Mouse (Mus musculus) adrenal gland (tissue): ENCODE results near the gene Alkbh2.

Source experiments
- intact Hi-C: fragments of 180-260 bp; cut with DNase I; formaldehyde crosslinking; loops from one replicate; pipeline ENCODE4 v1.15.1; 2025

Gene Alkbh2

GRCm38 (mm10) chr5:114102807-114103206, 25.2 kb downstream of the Alkbh2 start:
- intact Hi-C loops = no loop called here

- intact Hi-C loops = no loop called here
These were observed 26.1 kb downstream of the Alkbh2 start for GRCm38 (mm10) chr5:114101873-114102272.

- intact Hi-C loops = no loop called here
These were observed 27.5 kb downstream of the Alkbh2 start for GRCm38 (mm10) chr5:114100390-114101099.

GRCm38 (mm10) chr5:114099709-114100389, 28.2 kb downstream of the Alkbh2 start:
- intact Hi-C loops = no loop called here

- intact Hi-C loops = no loop called here
These were observed 36.8 kb downstream of the Alkbh2 start, which contains the start of gene Svop for GRCm38 (mm10) chr5:114091057-114091807. Gene Svop (minus strand): TSS chr5:114091570.

- intact Hi-C loops = no loop called here
These were observed 37.5 kb downstream of the Alkbh2 start for GRCm38 (mm10) chr5:114090421-114091013.

GRCm38 (mm10) chr5:114087875-114088480, 40.0 kb downstream of the Alkbh2 start:
- intact Hi-C loops = no loop called here

GRCm38 (mm10) chr5:114085501-114085900, 42.5 kb downstream of the Alkbh2 start:
- intact Hi-C loops = no loop called here

- intact Hi-C loops = no loop called here
These were observed 51.0 kb downstream of the Alkbh2 start for GRCm38 (mm10) chr5:114077009-114077408.
